Mouse (Mus musculus): ENCODE data around the gene Bcl11a. TPM values are rescaled to one million over a fixed set of nuclear protein-coding genes. Genes with fewer than 3 reads are reported as not detected.

The Bcl11a gene
- polyA plus RNA-seq, 1 experiment = 7.6 TPM

DNA sequence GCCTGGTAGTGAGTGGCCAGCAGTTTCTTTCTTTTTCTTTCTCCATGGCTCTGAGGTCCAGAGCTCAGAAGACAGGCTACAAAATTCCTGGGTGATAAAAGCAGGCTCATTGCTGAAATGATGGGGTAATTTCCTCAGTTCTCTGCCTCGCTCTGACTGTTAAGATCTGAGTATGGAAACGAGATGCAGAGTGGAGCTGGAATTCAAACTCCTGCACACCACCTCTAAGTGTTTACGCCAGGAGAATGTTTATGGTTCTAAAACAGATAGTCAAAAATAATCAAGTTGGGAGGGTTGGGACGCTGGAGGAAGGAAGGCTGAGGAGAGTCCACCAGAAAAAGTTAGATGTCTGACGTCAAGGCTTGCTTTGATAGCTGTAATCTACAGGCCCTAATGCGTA lies 13.6 kb upstream of the Bcl11a start:
- Histone ChIP-seq H3K4me3 (ENCODE audit: insufficient read depth, low read length) (no peak overlapping the region), H3K27ac (ENCODE audit: insufficient read depth, low read length) (no peak overlapping the region), H3K4me1 (ENCODE audit: control insufficient read depth, insufficient read depth, low read length) (no peaks in the 10 kb centered on the region)
- TF ChIP-seq POLR2A (IDR thresholded peaks at IDR 0.05; ENCODE audit: low read depth, low read length) (no peak), CTCF (IDR thresholded peaks at IDR 0.05; ENCODE audit: borderline replicate concordance, insufficient read depth, low read length) (no peak)

DNA sequence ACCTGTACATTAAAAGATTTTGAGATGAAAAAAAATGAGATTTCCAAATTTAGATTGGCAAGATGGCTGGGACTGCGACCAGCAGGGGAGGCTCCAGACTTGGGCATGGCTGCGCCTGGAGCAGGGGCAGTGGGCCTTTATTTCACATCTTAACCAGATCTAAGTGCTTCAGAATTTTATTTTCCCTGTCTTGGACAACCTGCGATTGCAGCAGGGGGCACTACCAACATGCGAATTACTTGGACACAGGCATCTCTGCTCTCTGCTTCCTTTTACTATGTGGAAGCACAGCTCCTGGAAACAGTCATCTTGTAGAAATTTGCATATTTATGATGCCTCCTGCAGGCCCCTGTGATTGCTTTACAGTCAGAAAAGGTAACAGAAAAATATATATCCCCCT lies 12.5 kb upstream of the Bcl11a start:
- no peaks in the 10 kb centered on the region for H3K4me1 ChIP-seq (ENCODE audit: control insufficient read depth, insufficient read depth, low read length)
- no peak overlapping the region for H3K4me3 ChIP-seq (ENCODE audit: insufficient read depth, low read length)
- no peak for TF ChIP-seq CTCF (IDR thresholded peaks at IDR 0.05; ENCODE audit: borderline replicate concordance, insufficient read depth, low read length)
- no peak for TF ChIP-seq POLR2A (IDR thresholded peaks at IDR 0.05; ENCODE audit: low read depth, low read length)
- H3K27ac ChIP-seq (ENCODE audit: insufficient read depth, low read length) = no peak overlapping the region

DNA sequence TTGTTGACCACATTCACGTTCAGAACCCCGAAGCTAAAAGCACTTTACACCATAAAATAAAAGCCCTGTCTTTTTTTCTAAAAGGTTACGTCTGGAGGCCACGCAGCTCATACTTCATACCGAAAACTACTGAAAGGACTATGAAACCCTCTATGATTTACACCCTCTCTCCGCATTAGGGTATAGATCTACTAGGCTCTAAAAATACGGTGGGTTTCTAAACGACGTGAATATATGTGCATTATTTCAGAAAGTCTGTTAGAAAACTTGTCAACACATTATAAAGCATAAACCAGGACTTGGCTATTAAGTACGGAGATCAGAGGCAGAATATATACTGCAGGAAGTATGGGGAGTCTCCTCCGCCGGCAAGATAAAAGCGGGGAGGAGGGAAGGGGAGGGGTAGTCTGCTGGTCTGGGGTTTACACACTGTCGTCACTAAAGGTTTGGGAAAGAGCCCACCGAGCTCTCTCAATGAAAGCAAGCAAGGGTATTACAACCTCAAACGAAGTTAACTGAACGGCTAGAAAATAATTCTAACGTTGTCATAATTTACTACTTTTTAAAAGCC lies 3.8 kb upstream of the Bcl11a start:
- Histone ChIP-seq H3K4me1 (ENCODE audit: control insufficient read depth, insufficient read depth, low read length) (no peaks in the 10 kb centered on the region), H3K27ac (ENCODE audit: insufficient read depth, low read length) (no peak overlapping the region), H3K4me3 (ENCODE audit: insufficient read depth, low read length) (no peak overlapping the region)
- TF ChIP-seq POLR2A (IDR thresholded peaks at IDR 0.05; ENCODE audit: low read depth, low read length) (no peak), CTCF (IDR thresholded peaks at IDR 0.05; ENCODE audit: borderline replicate concordance, insufficient read depth, low read length) (no peak)

DNA sequence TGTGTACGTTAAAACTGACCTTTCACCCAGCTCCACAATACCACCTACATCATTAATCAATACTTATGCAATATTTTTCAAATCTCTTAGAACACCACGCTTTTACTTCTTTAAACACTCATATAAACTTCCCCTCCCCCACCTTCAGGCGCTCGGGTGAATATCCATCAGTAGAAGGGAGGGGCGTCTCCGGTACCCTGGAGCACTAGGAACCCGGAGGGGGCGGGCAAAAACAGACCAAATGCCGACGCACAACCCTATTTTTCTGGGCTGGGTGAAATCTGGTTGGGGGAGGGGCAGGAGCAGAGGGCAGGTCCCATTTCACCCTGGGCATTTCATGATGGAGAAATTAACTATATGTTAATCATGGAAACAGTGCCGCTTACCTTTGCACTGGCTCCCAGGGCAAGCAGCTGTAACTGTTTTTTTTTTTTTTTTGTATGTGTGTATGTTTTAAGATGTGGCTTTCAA lies 3.2 kb upstream of the Bcl11a start, which contains the start of gene A830031A19Rik:
Gene A830031A19Rik, minus strand, starts transcription at position 421 of the 471 bp plus-strand sequence.
- Histone ChIP-seq H3K4me3 (ENCODE audit: insufficient read depth, low read length) (peak within 1 kb of the TSS; percentile 93), H3K27ac (ENCODE audit: insufficient read depth, low read length) (no peak within 1 kb of the TSS), H3K4me1 (ENCODE audit: control insufficient read depth, insufficient read depth, low read length) (no peaks in the 10 kb centered on the region)
- no peak for TF ChIP-seq POLR2A (IDR thresholded peaks at IDR 0.05; ENCODE audit: low read depth, low read length)
- TF ChIP-seq CTCF (IDR thresholded peaks at IDR 0.05; ENCODE audit: borderline replicate concordance, insufficient read depth, low read length) = no peak

DNA sequence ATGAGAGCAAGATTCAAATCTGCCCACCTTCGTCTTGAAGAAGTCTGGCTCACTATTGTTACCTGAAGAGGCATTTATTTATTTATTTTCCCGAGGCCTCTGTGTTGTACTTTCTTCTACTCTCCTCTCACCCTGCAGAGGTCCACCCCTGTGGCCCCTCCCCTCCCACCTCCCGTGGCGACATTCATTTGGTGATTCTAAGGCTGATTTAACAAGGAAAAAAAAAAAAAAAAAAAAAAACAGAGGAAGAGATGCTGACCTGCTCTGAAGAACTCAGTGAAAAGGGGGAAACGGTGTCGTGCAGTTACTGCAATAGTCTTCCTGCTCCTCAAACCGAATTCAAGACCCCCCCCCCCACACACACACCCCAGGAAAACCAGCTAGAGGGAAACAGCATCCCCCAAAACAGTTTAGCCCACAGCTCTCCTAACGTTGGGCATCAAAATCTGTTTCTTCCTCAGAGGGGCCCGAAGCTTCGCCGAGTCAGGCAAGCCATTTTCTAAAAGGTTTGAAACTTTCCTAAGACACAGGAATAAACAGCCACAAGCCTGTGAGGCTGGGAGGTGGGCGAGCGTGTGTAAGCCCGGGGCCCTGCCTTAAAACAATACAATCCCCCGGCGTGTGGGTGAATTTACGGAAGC lies 2.2 kb upstream of the Bcl11a start:
- H3K27ac ChIP-seq (ENCODE audit: insufficient read depth, low read length) = no peak overlapping the region
- peak overlapping the region; percentile 93 for H3K4me3 ChIP-seq (ENCODE audit: insufficient read depth, low read length)
- TF ChIP-seq CTCF (IDR thresholded peaks at IDR 0.05; ENCODE audit: borderline replicate concordance, insufficient read depth, low read length) (no peak), POLR2A (IDR thresholded peaks at IDR 0.05; ENCODE audit: low read depth, low read length) (no peak)
- no peaks in the 10 kb centered on the region for H3K4me1 ChIP-seq (ENCODE audit: control insufficient read depth, insufficient read depth, low read length)

DNA sequence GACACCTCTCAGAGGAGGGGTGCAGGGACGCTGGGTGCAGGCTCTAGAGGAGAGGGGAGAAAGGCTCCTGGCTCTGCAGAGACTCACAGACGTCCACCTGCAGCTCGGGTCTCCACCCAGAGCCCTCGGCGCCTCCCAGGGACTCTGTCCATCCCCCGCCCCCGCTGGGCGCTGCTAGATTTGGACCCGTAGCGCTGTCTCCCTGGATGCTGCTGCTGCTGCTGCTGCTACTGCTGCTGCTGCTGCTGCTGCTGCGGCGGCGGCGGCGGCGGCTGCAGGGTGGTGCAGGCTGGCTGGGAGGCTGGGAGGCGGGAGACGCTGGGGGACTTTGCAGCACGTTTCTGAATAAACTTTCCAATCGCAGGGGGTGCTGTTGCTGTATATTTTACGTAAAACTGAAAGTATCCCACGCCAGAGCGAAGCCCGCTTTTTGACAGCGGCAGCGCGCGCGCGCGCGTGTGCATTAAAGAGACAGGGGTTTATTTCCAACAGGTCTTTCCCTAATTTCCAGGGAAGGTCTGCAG lies 1.7 kb upstream of the Bcl11a start:
- H3K4me1 ChIP-seq (ENCODE audit: control insufficient read depth, insufficient read depth, low read length) = no peaks in the 10 kb centered on the region
- peak overlapping the region; percentile 93 for H3K4me3 ChIP-seq (ENCODE audit: insufficient read depth, low read length)
- TF ChIP-seq POLR2A (IDR thresholded peaks at IDR 0.05; ENCODE audit: low read depth, low read length) = no peak
- no peak for TF ChIP-seq CTCF (IDR thresholded peaks at IDR 0.05; ENCODE audit: borderline replicate concordance, insufficient read depth, low read length)
- H3K27ac ChIP-seq (ENCODE audit: insufficient read depth, low read length) = no peak overlapping the region

DNA sequence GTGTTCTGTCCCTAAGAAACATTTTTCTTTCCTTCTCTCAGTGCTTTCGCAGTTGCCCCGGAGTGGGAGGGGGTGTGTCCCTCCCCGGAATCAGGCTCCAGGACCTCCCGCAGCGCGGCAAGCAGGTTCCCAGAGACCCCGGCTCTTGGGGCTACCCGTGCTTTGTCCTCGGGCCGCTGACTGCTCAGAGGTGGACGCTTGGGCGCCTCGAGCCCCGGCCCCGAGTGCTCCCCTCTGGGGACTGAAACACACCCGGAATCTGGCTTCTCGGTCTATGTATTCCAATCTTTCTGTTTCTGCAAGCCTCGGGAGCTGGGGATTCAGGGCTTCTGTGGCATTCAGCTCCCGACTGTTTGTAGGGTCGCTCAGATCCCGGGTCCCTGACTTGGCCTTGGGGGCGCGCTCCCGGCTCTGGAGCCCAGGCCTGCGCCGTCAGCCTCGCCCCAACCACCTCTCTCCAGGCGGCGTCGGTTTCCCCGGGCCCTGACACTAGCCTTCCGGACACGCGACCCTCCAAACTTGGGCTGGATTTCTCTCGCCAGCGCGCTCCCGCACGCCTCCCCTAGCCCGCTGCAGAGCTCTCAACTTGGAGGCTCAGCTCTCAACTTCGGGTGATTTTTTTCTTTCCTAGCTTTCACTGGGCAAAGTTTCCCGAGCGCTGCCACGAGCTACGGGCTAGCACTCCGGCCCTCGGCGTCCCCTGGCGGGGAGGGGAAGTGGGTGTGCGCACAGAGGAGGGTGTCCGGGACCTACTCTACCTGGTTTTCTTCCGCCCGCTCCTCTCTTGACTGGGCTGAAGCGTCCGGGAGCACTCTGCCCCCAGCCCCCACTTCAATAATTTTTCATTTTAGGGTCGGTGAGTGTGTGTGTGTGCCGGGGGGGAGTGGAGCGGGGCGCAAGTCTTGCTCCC lies 780 bp upstream of the Bcl11a start:
- Histone ChIP-seq H3K4me3 (ENCODE audit: insufficient read depth, low read length) (peak overlapping the region; percentile 93), H3K4me1 (ENCODE audit: control insufficient read depth, insufficient read depth, low read length) (no peaks in the 10 kb centered on the region), H3K27ac (ENCODE audit: insufficient read depth, low read length) (no peak overlapping the region; the same call in 1 of the 2 replicates)
- TF ChIP-seq CTCF (IDR thresholded peaks at IDR 0.05; ENCODE audit: borderline replicate concordance, insufficient read depth, low read length) (no peak), POLR2A (IDR thresholded peaks at IDR 0.05; ENCODE audit: low read depth, low read length) (no peak)

DNA sequence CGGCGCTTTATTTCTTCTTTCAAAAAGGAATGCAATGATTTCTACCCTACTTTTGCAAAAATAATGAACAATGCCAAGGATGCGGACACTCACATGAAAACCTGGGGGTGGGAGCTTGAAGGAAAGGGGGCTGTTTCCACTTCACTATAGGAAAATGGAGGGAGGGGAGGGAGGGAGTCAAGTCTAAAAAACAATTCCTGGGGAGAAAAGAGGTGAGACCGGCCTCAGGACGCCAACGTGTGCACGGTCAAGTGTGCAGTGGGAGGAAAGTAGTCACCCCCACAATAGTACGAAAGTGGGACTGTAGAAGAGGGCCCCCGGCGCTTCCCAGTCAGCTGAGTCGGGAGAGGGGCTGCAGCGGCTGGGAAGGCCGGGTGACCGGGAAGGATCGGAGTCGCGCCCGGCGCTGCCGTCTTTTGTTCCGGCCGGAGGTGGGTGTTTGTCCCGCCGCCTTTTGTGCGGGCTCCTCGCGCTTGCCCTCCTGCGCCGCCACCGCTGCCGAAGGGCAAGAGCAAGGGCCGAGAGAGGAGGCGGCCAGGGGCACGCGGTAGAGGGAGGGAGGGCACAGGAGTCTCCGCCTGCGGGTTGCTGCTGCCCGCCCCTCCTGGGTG lies 955 bp downstream of the Bcl11a start:
- H3K4me3 ChIP-seq (ENCODE audit: insufficient read depth, low read length) = peak overlapping the region; percentile 57
- H3K4me1 ChIP-seq (ENCODE audit: control insufficient read depth, insufficient read depth, low read length) = no peaks in the 10 kb centered on the region
- TF ChIP-seq CTCF (IDR thresholded peaks at IDR 0.05; ENCODE audit: borderline replicate concordance, insufficient read depth, low read length) (no peak), POLR2A (IDR thresholded peaks at IDR 0.05; ENCODE audit: low read depth, low read length) (no peak)
- H3K27ac ChIP-seq (ENCODE audit: insufficient read depth, low read length) = no peak overlapping the region
